Mouse (Mus musculus) myocyte (in vitro differentiated cells): ENCODE data around the gene Cactin.

Experiments
- E2F4 ChIP-seq: IDR thresholded peaks from one replicate; pipeline ENCODE4 v1.6.1; 2011; ENCODE audit warnings: mild to moderate bottlenecking, control low read depth, moderate library complexity; ENCODE audit not compliant: insufficient read depth
- MYOD1 ChIP-seq, 3 experiments: IDR thresholded peaks; one replicate each; pipeline ENCODE4 v1.6.1; 2011; ENCODE audit warnings: control low read depth in 2 of 3, low read depth in 2 of 3, mild to moderate bottlenecking in 2 of 3, moderate library complexity in 1 of 3; ENCODE audit not compliant: insufficient read length in 2 of 3, control insufficient read depth in 1 of 3
- TCF12 ChIP-seq: IDR thresholded peaks from one replicate; pipeline ENCODE4 v1.6.1; 2011; ENCODE audit warnings: mild to moderate bottlenecking, control low read depth; ENCODE audit not compliant: poor library complexity, insufficient read depth, severe bottlenecking

DNA sequence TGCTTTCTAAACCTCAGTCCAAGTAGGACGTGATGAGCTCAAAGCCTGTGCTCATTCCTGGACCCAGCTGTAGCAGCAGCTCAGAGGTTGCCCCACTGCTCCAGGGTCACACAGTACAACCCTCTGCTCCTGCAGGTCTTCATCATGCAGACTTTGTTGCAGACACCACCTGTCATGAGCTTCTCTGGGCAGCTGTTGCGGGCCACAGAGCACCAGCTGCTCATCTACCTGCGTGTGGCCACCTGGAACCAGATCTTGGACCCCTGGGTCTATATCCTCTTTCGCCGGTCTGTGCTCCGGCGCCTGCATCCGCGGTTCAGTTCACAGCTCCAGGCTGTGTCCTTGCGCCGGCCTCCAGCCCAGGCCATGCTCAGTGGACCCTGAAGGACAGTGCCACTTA, 13.4 kb downstream of the Cactin start:
- TF ChIP-seq E2F4: no peak
- peak in 2 of 3 experiments; percentile 39 to 51 for TF ChIP-seq MYOD1 (IDR thresholded peaks at IDR 0.05; ENCODE audit: control insufficient read depth in 1 of 3, insufficient read length in 2 of 3, low read depth in 2 of 3)
- TF ChIP-seq TCF12: no peak
